Mouse (Mus musculus) gastrocnemius, postnatal 36 days (tissue): ENCODE results near the gene Mast4. TPM values are rescaled to one million over a fixed set of nuclear protein-coding genes. Genes with fewer than 3 reads are reported as not detected.

ENCODE experiments used
- DNase-seq, 2 experiments: peaks; one replicate each; pipeline ENCODE4 v3.0.0; 2022
- intact Hi-C: fragments of 180-260 bp; cut with DNase I; formaldehyde crosslinking; loops from one replicate; pipeline ENCODE4 v1.15.1; 2025
- total RNA-seq, 2 experiments: library from RNA; stranded (reverse); gene quantifications; 2 replicates each; pipeline ENCODE4 v1.2.3; 2021

Mast4 gene
- total RNA-seq, 2 experiments from 2014 or later = 30.8 to 33.7 TPM

- intact Hi-C loops = no loop called here
- DNase-seq = no peak
Measured at GRCm38 (mm10) chr13:102774786-102775201, 559.5 kb downstream of the Mast4 start.

GRCm38 (mm10) chr13:102773169-102773568 lies 561.1 kb downstream of the Mast4 start:
- DNase-seq = no peak
- intact Hi-C loops = no loop called here

GRCm38 (mm10) chr13:102770194-102770593 lies 564.1 kb downstream of the Mast4 start:
- intact Hi-C loops = no loop called here
- no peak for DNase-seq

GRCm38 (mm10) chr13:102768512-102768911 lies 565.8 kb downstream of the Mast4 start:
- intact Hi-C loops = no loop called here
- no peak for DNase-seq

- intact Hi-C loops = no loop called here
- no peak for DNase-seq
Measured at GRCm38 (mm10) chr13:102767110-102767509, 567.2 kb downstream of the Mast4 start.

- intact Hi-C loops = no loop called here
- no peak for DNase-seq
Measured at GRCm38 (mm10) chr13:102765216-102765615, 569.1 kb downstream of the Mast4 start.

GRCm38 (mm10) chr13:102764218-102764617 lies 570.1 kb downstream of the Mast4 start:
- intact Hi-C loops = no loop called here
- DNase-seq = no peak

- DNase-seq = no peak
- intact Hi-C loops = no loop called here
Measured at GRCm38 (mm10) chr13:102762203-102762602, 572.1 kb downstream of the Mast4 start.

- intact Hi-C loops = no loop called here
- DNase-seq = no peak
Measured at GRCm38 (mm10) chr13:102761410-102761809, 572.9 kb downstream of the Mast4 start.

GRCm38 (mm10) chr13:102758021-102758420 lies 576.3 kb downstream of the Mast4 start:
- intact Hi-C loops = no loop called here
- no peak for DNase-seq

GRCm38 (mm10) chr13:102756071-102756470 lies 578.2 kb downstream of the Mast4 start:
- intact Hi-C loops = no loop called here
- DNase-seq = no peak

- intact Hi-C loops = no loop called here
- DNase-seq = no peak
Measured at GRCm38 (mm10) chr13:102755124-102755523, 579.2 kb downstream of the Mast4 start.

- intact Hi-C loops = no loop called here
- DNase-seq = no peak
Measured at GRCm38 (mm10) chr13:102753714-102754556, 580.4 kb downstream of the Mast4 start.

- intact Hi-C loops = no loop called here
- DNase-seq = no peak
Measured at GRCm38 (mm10) chr13:102749891-102750290, 584.4 kb downstream of the Mast4 start.

- intact Hi-C loops = no loop called here
- no peak for DNase-seq
Measured at GRCm38 (mm10) chr13:102749194-102749593, 585.1 kb downstream of the Mast4 start.

GRCm38 (mm10) chr13:102746803-102747561 lies 587.3 kb downstream of the Mast4 start:
- intact Hi-C loops = no loop called here
- DNase-seq = no peak

GRCm38 (mm10) chr13:102745626-102746342 lies 588.5 kb downstream of the Mast4 start:
- intact Hi-C loops = loop anchor here (2.0 kb wide), 1 partner anchor 67 kb away; no protein-coding TSS in a partner anchor
- DNase-seq = no peak

GRCm38 (mm10) chr13:102745270-102745600 lies 589.1 kb downstream of the Mast4 start:
- DNase-seq = no peak
- intact Hi-C loops = loop anchor here (2.0 kb wide), 1 partner anchor 66 kb away; no protein-coding TSS in a partner anchor

GRCm38 (mm10) chr13:102744481-102745269 lies 589.6 kb downstream of the Mast4 start:
- peak in 1 of 2 experiments; percentile 34 for DNase-seq
- intact Hi-C loops = loop anchor here (2.0 kb wide), 1 partner anchor 66 kb away; no protein-coding TSS in a partner anchor
